Mouse (Mus musculus) limb, embryonic 10.5 days (tissue): ENCODE data around the gene Emg1. TPM values are rescaled to one million over a fixed set of nuclear protein-coding genes. Genes with fewer than 3 reads are reported as not detected.
A peak's percentile ranks its signal among the peaks of the same experiment; 100 is the strongest.

Experiments used
- DNase-seq: peaks from one replicate; pipeline ENCODE4 v3.0.0-alpha.2; 2017; ENCODE audit warnings: low spot score
- H3K27ac ChIP-seq: fragments of 300-500 bp; sonication (generic); 2 replicates; pipeline ENCODE4 v1.5.1; 2016; ENCODE audit warnings: mild to moderate bottlenecking
- H3K27me3 ChIP-seq: fragments of 300-500 bp; sonication (generic); 2 replicates; pipeline ENCODE4 v1.6.1; 2016; ENCODE audit warnings: low read depth, mild to moderate bottlenecking; ENCODE audit not compliant: poor library complexity, severe bottlenecking
- H3K36me3 ChIP-seq: fragments of 300-500 bp; sonication (generic); 2 replicates; pipeline ENCODE4 v1.6.1; 2016; ENCODE audit warnings: mild to moderate bottlenecking, moderate library complexity
- H3K4me1 ChIP-seq: fragments of 300-500 bp; sonication (generic); 2 replicates; pipeline ENCODE4 v1.6.1; 2016
- H3K4me3 ChIP-seq: fragments of 300-500 bp; sonication (generic); 2 replicates; pipeline ENCODE4 v1.5.1; 2016; ENCODE audit warnings: mild to moderate bottlenecking, moderate library complexity
- H3K9me3 ChIP-seq: fragments of 300-500 bp; sonication (generic); replicated peaks from 2 replicates; pipeline ENCODE4 v1.6.1; 2016; ENCODE audit warnings: mild to moderate bottlenecking
- WGBS: fragments of 180-500 bp; shearing (Covaris S2); methylation state at CpG from one replicate; pipeline ENCODE4 v1.1.7; 2016; 5-methylcytosine and 5-hydroxymethylcytosine counted together
- microRNA counts: library from miRNA; unstranded; fragments of <30 nt; microRNA quantifications from one replicate; lab custom pipeline; 2017
- microRNA-seq: library from miRNA; unstranded; fragments of <30 nt; microRNA quantifications from one replicate; pipeline ENCODE4, GENCODE M21; 2017
- polyA plus RNA-seq: library from polyadenylated mRNA; unstranded; fragments of >200 nt; fragmentation: Nextera tagmentation; extraction: Ambion mirVana; gene quantifications from 2 replicates; pipeline ENCODE4 v1.2.1, GENCODE M21; 2016

The Emg1 gene
- polyA plus RNA-seq, 1 experiment from 2014 or later: 254 TPM

DNA sequence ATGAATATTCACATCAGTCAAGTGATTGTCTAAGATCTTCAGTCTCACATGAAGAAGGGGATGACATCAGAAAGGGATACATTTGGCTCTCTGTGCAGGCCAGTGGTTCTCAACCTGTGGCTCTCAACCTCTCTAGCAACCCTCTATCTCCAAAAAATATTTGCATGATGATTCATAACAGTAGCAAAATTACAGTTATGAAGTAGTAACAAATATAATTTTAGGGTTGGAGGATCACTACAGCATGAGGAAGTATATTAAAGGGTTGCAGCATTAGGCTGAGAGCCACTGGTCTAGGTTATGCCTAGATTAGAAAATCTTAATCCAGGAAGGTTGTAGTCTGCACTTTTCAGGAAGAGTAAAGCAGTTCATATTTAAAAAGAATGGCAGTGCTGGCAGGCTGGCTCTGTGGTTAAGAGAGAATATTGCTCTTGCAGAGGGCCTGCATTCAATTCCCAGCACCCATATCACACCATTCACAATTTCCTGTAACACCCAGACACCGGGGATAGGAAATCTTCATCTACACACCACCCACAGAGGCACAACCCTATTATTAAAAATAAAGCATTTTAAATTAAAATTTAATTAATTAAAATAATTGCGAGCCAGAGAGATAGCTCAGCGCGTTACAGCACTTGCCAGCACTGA lies 50.7 kb downstream of the Emg1 start:
- no peak overlapping the region for H3K27ac ChIP-seq
- no peaks in the 10 kb centered on the region for H3K36me3 ChIP-seq
- no peaks in the 10 kb centered on the region for H3K9me3 ChIP-seq
- H3K27me3 ChIP-seq: no peaks in the 10 kb centered on the region
- no peak for DNase-seq
- no peak overlapping the region for H3K4me3 ChIP-seq
- 99% methylated on average over 4 of the region's 4 CpGs for WGBS
- peaks cover 10% of the 10 kb centered on the region for H3K4me1 ChIP-seq

DNA sequence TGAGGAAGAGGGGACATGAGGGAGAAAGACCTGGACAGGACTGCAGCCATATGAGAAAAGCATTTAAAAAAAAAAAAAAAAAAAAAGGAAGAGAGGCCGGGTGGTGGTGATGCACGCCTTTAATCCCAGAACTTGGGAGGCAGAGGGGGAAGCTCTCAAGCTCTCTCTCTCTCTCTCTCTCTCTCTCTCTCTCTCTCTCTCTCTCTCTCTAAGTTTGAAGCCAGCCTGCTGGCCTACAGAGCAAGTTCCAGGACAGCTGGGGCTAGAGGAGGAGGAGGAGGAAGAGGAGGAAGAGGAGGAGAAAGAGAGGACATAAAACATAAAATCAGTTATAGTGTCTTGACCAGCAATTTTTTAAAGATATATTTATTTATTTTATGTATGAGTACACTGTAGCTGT lies 53.9 kb downstream of the Emg1 start:
- Histone ChIP-seq H3K9me3 (no peaks in the 10 kb centered on the region), H3K27me3 (no peaks in the 10 kb centered on the region), H3K4me3 (no peak overlapping the region), H3K36me3 (no peaks in the 10 kb centered on the region), H3K4me1 (no peaks in the 10 kb centered on the region), H3K27ac (no peak overlapping the region)
- no peak for DNase-seq
- 86% methylated on average over 1 of the region's 2 CpGs for WGBS

DNA sequence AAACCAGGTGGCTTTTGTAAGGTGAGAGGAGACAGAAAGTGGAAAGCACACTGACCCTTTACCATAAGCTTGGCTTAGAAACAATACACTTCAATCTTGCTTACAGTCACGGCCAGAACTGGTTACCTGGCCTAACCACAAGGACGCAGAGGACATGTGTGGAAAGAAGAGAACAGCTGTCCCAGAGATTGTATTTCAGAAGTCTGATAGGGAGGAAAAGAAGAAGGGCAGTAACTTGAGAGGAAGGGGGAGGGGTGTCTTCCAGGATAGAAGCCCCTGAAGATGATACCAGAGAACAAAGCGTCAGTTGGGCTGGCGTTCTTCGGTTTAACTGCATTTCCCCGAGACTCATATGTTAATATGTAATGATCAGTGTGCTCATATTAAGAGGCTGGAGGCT lies 56.1 kb downstream of the Emg1 start:
- Histone ChIP-seq H3K4me1 (no peaks in the 10 kb centered on the region), H3K9me3 (no peaks in the 10 kb centered on the region), H3K27ac (no peak overlapping the region), H3K36me3 (no peaks in the 10 kb centered on the region), H3K27me3 (no peaks in the 10 kb centered on the region), H3K4me3 (no peak overlapping the region)
- DNase-seq: no peak
- 78% methylated on average over 6 of the region's 6 CpGs for WGBS

MicroRNAs within 50 kb of the gene (microRNA counts, 519-probe panel; counts per million panel counts)
- microRNA mmu-miR-141 (lab: Ali Mortazavi, UCI) (684 counts per million, percentile 72 among the panel's probes with 10 or more counts), microRNA mmu-miR-200c (lab: Ali Mortazavi, UCI) (5,079 counts per million, percentile 87 among the panel's probes with 10 or more counts)

Small RNAs within 50 kb of the gene (microRNA-seq; reads per million reads assigned to microRNA genes)
- gene Mir141 (244 reads per million, percentile 59 among the genes with 10 or more reads in this experiment), gene Mir200c (1,887 reads per million, percentile 83 among the genes with 10 or more reads in this experiment)

Other genes starting within 250 kb of the Emg1 start
- gene Clstn3, start 247.4 kb downstream of the Emg1 start, polyA plus RNA-seq: 2.1 and 5.4 TPM in 2 replicates
- 0.69 and 0.84 TPM in 2 replicates for gene C1rl, start 219.1 kb downstream of the Emg1 start, polyA plus RNA-seq
- 0.06 and 0.26 TPM in 2 replicates for gene C1ra, start 199.8 kb downstream of the Emg1 start, polyA plus RNA-seq
- gene C1s1, start 169.8 kb downstream of the Emg1 start, polyA plus RNA-seq: 0.13 and 0.73 TPM in 2 replicates
- gene C1rb, start 141.9 kb downstream of the Emg1 start, polyA plus RNA-seq: not detected in 2 replicates
- gene C1s2, start 76.1 kb downstream of the Emg1 start, polyA plus RNA-seq: not detected in 2 replicates
- gene Lpcat3, start 49.2 kb downstream of the Emg1 start, polyA plus RNA-seq: 37.3 and 45.7 TPM in 2 replicates
- 501 and 622 TPM in 2 replicates for gene Phb2, start 158 bp upstream of the Emg1 start, polyA plus RNA-seq
- gene Ptpn6, start 26.5 kb upstream of the Emg1 start, polyA plus RNA-seq: 6.2 and 7.6 TPM in 2 replicates
- 384 and 460 TPM in 2 replicates for gene Grcc10, start 29.2 kb upstream of the Emg1 start, polyA plus RNA-seq
- gene Gm45234, start 43.8 kb upstream of the Emg1 start, polyA plus RNA-seq: not detected in 2 replicates
- gene Atn1, start 44.3 kb upstream of the Emg1 start, polyA plus RNA-seq: 12.9 and 14.8 TPM in 2 replicates
- 0.69 and 1.5 TPM in 2 replicates for gene Eno2, start 57.5 kb upstream of the Emg1 start, polyA plus RNA-seq
- gene Lrrc23, start 67.5 kb upstream of the Emg1 start, polyA plus RNA-seq: 0.35 and 0.68 TPM in 2 replicates
- 4.7 and 6.9 TPM in 2 replicates for gene Spsb2, start 96.5 kb upstream of the Emg1 start, polyA plus RNA-seq
- 831 and 927 TPM in 2 replicates for gene Tpi1, start 102.1 kb upstream of the Emg1 start, polyA plus RNA-seq
- gene Usp5, start 117.3 kb upstream of the Emg1 start, polyA plus RNA-seq: 200 and 209 TPM in 2 replicates
- 243 and 250 TPM in 2 replicates for gene Cdca3, start 117.4 kb upstream of the Emg1 start, polyA plus RNA-seq
- gene Gnb3, start 128.1 kb upstream of the Emg1 start, polyA plus RNA-seq: 0.34 and 0.35 TPM in 2 replicates
- 17.3 and 26.8 TPM in 2 replicates for gene P3h3, start 145.6 kb upstream of the Emg1 start, polyA plus RNA-seq
- gene Gpr162, start 151.8 kb upstream of the Emg1 start, polyA plus RNA-seq: 0.59 and 1.2 TPM in 2 replicates
- not detected in 2 replicates for gene Cd4, start 176.0 kb upstream of the Emg1 start, polyA plus RNA-seq
- gene Lag3, start 199.5 kb upstream of the Emg1 start, polyA plus RNA-seq: 0.88 and 1.6 TPM in 2 replicates
- 144 and 208 TPM in 2 replicates for gene Ptms, start 207.9 kb upstream of the Emg1 start, polyA plus RNA-seq
- gene Mlf2, start 219.2 kb upstream of the Emg1 start, polyA plus RNA-seq: 428 and 433 TPM in 2 replicates